ENCODE assay signal across 8 mouse cellular contexts in genomic region chr13:91461711-91462351, GRCm38 (mm10). TPM values are rescaled to one million over a fixed set of nuclear protein-coding genes. Genes with fewer than 3 reads are reported as not detected.
DNase-seq lines count a peak whose midpoint lies in the region; ATAC-seq lines count a peak whose summit lies in the region.

No protein-coding gene starts in this region.

- H3K9me3 ChIP-seq in embryonic facial prominence, embryonic 15.5 days (replicated peaks) = no peaks in the 10 kb centered on the region
- H3K9me3 ChIP-seq in limb, embryonic 10.5 days (replicated peaks) = no peaks in the 10 kb centered on the region
- no peaks in the 10 kb centered on the region for H3K9me3 ChIP-seq in midbrain, embryonic 13.5 days

- ATAC-seq in embryonic facial prominence, embryonic 15.5 days (ENCODE audit: insufficient number of reproducible peaks, low FRiP score, low TSS enrichment, low read depth) = no peak
- 0 out of 2 replicates have a peak, but pooled peaks have one; percentile 0 for ATAC-seq in midbrain, embryonic 13.5 days
- ATAC-seq in erythroid progenitor cell, adult 5-6 weeks (replicated peaks; ENCODE audit: low FRiP score, poor library complexity, severe bottlenecking) = no peak

- H3K4me2 ChIP-seq in embryonic facial prominence, embryonic 15.5 days (replicated peaks) = peak overlapping the region; percentile 67
- peak overlapping the region; percentile 87 for H3K4me2 ChIP-seq in midbrain, embryonic 13.5 days (replicated peaks)

- peak overlapping the region; percentile 89 for H3K4me3 ChIP-seq in embryonic facial prominence, embryonic 15.5 days (replicated peaks)
- H3K4me3 ChIP-seq in limb, embryonic 10.5 days = peak overlapping the region; percentile 99
- H3K4me3 ChIP-seq in midbrain, embryonic 13.5 days (replicated peaks) = peak overlapping the region; percentile 98

- H3K9ac ChIP-seq in embryonic facial prominence, embryonic 15.5 days = peak overlapping the region; percentile 96
- H3K9ac ChIP-seq in midbrain, embryonic 13.5 days (replicated peaks) = peak overlapping the region; percentile 92

- WGBS in embryonic facial prominence, embryonic 15.5 days = 0% methylated on average over 53 of the region's 77 CpGs
- WGBS in limb, embryonic 10.5 days = under 1% methylated on average over 72 of the region's 77 CpGs
- WGBS in midbrain, embryonic 13.5 days = under 1% methylated on average over 66 of the region's 77 CpGs

- no peaks in the 10 kb centered on the region for H3K36me3 ChIP-seq in embryonic facial prominence, embryonic 15.5 days
- H3K36me3 ChIP-seq in limb, embryonic 10.5 days = no peaks in the 10 kb centered on the region
- H3K36me3 ChIP-seq in midbrain, embryonic 13.5 days = no peaks in the 10 kb centered on the region

- peak; percentile 21 for DNase-seq in ES-CJ7 (ENCODE audit: low read depth, low spot score)
- DNase-seq in adrenal gland, adult 8-10 months = peak; percentile 18
- DNase-seq in heart, postnatal 4 days = peak; percentile 52
- peak; percentile 66 for DNase-seq in limb, embryonic 10.5 days (ENCODE audit: low spot score)
- DNase-seq in spleen, postnatal 10 days (ENCODE audit: low spot score in 2 of 2) = peak; percentile 64 to 80

- peak overlapping the region; percentile 97 for H3K27ac ChIP-seq in embryonic facial prominence, embryonic 15.5 days (replicated peaks)
- H3K27ac ChIP-seq in limb, embryonic 10.5 days = peak overlapping the region; percentile 98
- H3K27ac ChIP-seq in midbrain, embryonic 13.5 days = peak overlapping the region; percentile 96

- H3K27me3 ChIP-seq in embryonic facial prominence, embryonic 15.5 days = no peaks in the 10 kb centered on the region
- no peaks in the 10 kb centered on the region for H3K27me3 ChIP-seq in limb, embryonic 10.5 days (ENCODE audit: low read depth, poor library complexity, severe bottlenecking)
- no peaks in the 10 kb centered on the region for H3K27me3 ChIP-seq in midbrain, embryonic 13.5 days

- peaks cover 27% of the 10 kb centered on the region for H3K4me1 ChIP-seq in embryonic facial prominence, embryonic 15.5 days
- H3K4me1 ChIP-seq in limb, embryonic 10.5 days = peaks cover 39% of the 10 kb centered on the region
- H3K4me1 ChIP-seq in midbrain, embryonic 13.5 days (replicated peaks) = peaks cover 34% of the 10 kb centered on the region

RNA-seq across cellular contexts. Expression of gene Ssbp2, which starts 1.7 kb away (rescaled TPM):
- total RNA-seq in adrenal gland, adult 8-10 months (2022) = 10 to 100 TPM; 21.7 to 45.1 (median 30.5) TPM
- 191 and 193 TPM in 2 replicates for polyA plus RNA-seq in embryonic facial prominence, embryonic 15.5 days (2015; fragmentation: Nextera tagmentation; extraction: Ambion mirVana)
- 10 to 100 TPM; 56.3 to 62.0 TPM for total RNA-seq in heart, postnatal 4 days (2021)
- polyA plus RNA-seq in limb, embryonic 10.5 days (2016; fragmentation: Nextera tagmentation; extraction: Ambion mirVana) = 136 and 183 TPM in 2 replicates
- 225 and 231 TPM in 2 replicates for polyA plus RNA-seq in midbrain, embryonic 13.5 days (2015; fragmentation: Nextera tagmentation; extraction: Ambion mirVana)
- total RNA-seq in erythroid progenitor cell, adult 5-6 weeks (2015; ENCODE audit: low replicate concordance) = 34.6 and 58.7 TPM in 2 replicates
- total RNA-seq in erythroid progenitor cell, adult 5-6 weeks (2017; ENCODE audit: low replicate concordance) = 37.7 and 57.4 TPM in 2 replicates

Comparison
In these comparisons a context has a peak if more than half of its experiments do, and no peak if none do; other contexts are left out.
1. DNase-seq: peak in every context shown above with its lines; median percentile 72 in spleen, postnatal 10 days; 66 in limb, embryonic 10.5 days; 52 in heart, postnatal 4 days; 21 in ES-CJ7; 18 in adrenal gland, adult 8-10 months.